Mouse (Mus musculus) 3T3-L1 (cell line): Measurements from ENCODE around the gene Rad51b.
A peak's percentile ranks its signal among the peaks of the same experiment; 100 is the strongest.

Experiments used
- DNase-seq: peaks from one replicate; pipeline ENCODE4 v3.0.0-alpha.2; 2015; ENCODE audit warnings: low read depth, low spot score

Gene Rad51b

GRCm38 (mm10) chr12:79297121-79297576 lies at the start of gene Rad51b:
Gene Rad51b, plus strand, starts transcription at chr12:79297282.
- DNase-seq: peak; percentile 93

GRCm38 (mm10) chr12:79248110-79248509 lies 49.0 kb upstream of the Rad51b start:
- no peak for DNase-seq

- no peak for DNase-seq
These were observed 43.6 kb upstream of the Rad51b start for GRCm38 (mm10) chr12:79253294-79254053.

GRCm38 (mm10) chr12:79254975-79255374 lies 42.1 kb upstream of the Rad51b start:
- DNase-seq: no peak

- no peak for DNase-seq
These were observed 36.9 kb upstream of the Rad51b start for GRCm38 (mm10) chr12:79260154-79260553.

- DNase-seq: peak; percentile 59
These were observed 36.0 kb upstream of the Rad51b start for GRCm38 (mm10) chr12:79261035-79261434.

GRCm38 (mm10) chr12:79272604-79273003 lies 24.5 kb upstream of the Rad51b start:
- no peak for DNase-seq

- no peak for DNase-seq
These were observed 17.5 kb upstream of the Rad51b start for GRCm38 (mm10) chr12:79279513-79280115.

GRCm38 (mm10) chr12:79282595-79282994 lies 14.5 kb upstream of the Rad51b start:
- no peak for DNase-seq

- DNase-seq: no peak
These were observed 4.2 kb upstream of the Rad51b start for GRCm38 (mm10) chr12:79292874-79293273.

- DNase-seq: peak; percentile 99
These were observed 811 bp upstream of the Rad51b start, which contains the start of gene Zfyve26 for GRCm38 (mm10) chr12:79296126-79296816. Gene Zfyve26, minus strand, starts transcription at chr12:79296304.

- peak; percentile 20 for DNase-seq
These were observed 978 bp downstream of the Rad51b start for GRCm38 (mm10) chr12:79297884-79298636.

- peak; percentile 83 for DNase-seq
These were observed 4.7 kb downstream of the Rad51b start for GRCm38 (mm10) chr12:79301802-79302201.

GRCm38 (mm10) chr12:79305131-79305530 lies 8.0 kb downstream of the Rad51b start:
- peak; percentile 34 for DNase-seq

- no peak for DNase-seq
These were observed 8.9 kb downstream of the Rad51b start for GRCm38 (mm10) chr12:79306013-79306412.

GRCm38 (mm10) chr12:79313721-79314120 lies 16.6 kb downstream of the Rad51b start:
- DNase-seq: no peak

GRCm38 (mm10) chr12:79317339-79317738 lies 20.3 kb downstream of the Rad51b start:
- DNase-seq: no peak

GRCm38 (mm10) chr12:79320895-79321294 lies 23.8 kb downstream of the Rad51b start:
- no peak for DNase-seq

- peak; percentile 72 for DNase-seq
These were observed 25.5 kb downstream of the Rad51b start for GRCm38 (mm10) chr12:79322539-79322938.

GRCm38 (mm10) chr12:79326236-79326635 lies 29.2 kb downstream of the Rad51b start:
- DNase-seq: no peak

- DNase-seq: no peak
These were observed 29.7 kb downstream of the Rad51b start for GRCm38 (mm10) chr12:79326745-79327144.

GRCm38 (mm10) chr12:79327868-79328267 lies 30.8 kb downstream of the Rad51b start:
- no peak for DNase-seq
